Mouse (Mus musculus): ENCODE results near the gene Tdrd1. TPM values are rescaled to one million over a fixed set of nuclear protein-coding genes. Genes with fewer than 3 reads are reported as not detected.

Tdrd1 gene
- polyA plus RNA-seq, 1 experiment from 2014 or later = 1.6 TPM

Other genes starting within 250 kb of the Tdrd1 start
- 0.93 and 1.2 TPM in 2 replicates for gene Adrb1, start 104.0 kb upstream of the Tdrd1 start, polyA plus RNA-seq (2015; fragmentation: Nextera tagmentation; extraction: Ambion mirVana)
- gene Ccdc186, start 4.0 kb upstream of the Tdrd1 start, polyA plus RNA-seq (2015; fragmentation: Nextera tagmentation; extraction: Ambion mirVana) = 19.5 and 23.6 TPM in 2 replicates
- 2.4 and 2.6 TPM in 2 replicates for gene Vwa2, start 48.0 kb downstream of the Tdrd1 start, polyA plus RNA-seq (2015; fragmentation: Nextera tagmentation; extraction: Ambion mirVana)
- 21.2 and 21.7 TPM in 2 replicates for gene Afap1l2, start 182.0 kb downstream of the Tdrd1 start, polyA plus RNA-seq (2015; fragmentation: Nextera tagmentation; extraction: Ambion mirVana)

Data from stomach, embryonic 15.5 days (tissue).